In the genomic region with DNA sequence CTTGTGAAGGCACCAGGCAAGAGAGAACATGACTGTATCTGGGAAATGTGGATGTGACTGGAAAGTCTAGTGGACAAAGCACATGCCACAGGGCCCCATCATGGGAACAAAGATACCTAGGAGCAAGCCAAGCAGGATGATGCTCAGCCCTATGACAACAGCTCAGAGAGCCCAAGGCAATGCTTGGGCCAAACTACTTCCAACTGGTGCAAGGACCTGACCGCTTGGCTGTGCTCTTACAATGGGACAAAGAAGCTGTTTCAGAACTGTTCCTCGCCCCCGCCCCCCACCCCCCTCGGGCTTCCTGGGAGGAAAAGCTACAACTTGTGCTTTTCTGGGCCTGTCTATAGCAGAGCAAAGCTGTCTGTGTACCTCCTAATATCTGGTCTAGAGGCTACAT, we compare ENCODE assay signal across 13 mouse cellular contexts. TPM values are rescaled to one million over a fixed set of nuclear protein-coding genes. Genes with fewer than 3 reads are reported as not detected.
A peak's percentile ranks its signal among the peaks of the same experiment; 100 is the strongest.
DNase-seq lines count a peak whose midpoint lies in the region; ATAC-seq and TF ChIP-seq lines count a peak whose summit lies in the region.
"Had no signal": no experiment of that assay in that cellular context is flagged by ENCODE, and none has a peak within 500 bp of the region (broad histone marks: within the 10 kb centered on the region; RNA-seq: fewer than 3 reads in every experiment).

No protein-coding gene starts in this region.

- no peaks in the 10 kb centered on the region for H3K36me3 ChIP-seq in liver, adult 2 months (ENCODE audit: control insufficient read depth, insufficient read depth, low read length)
- H3K36me3 ChIP-seq in liver, embryonic 12.5 days = peaks cover 59% of the 10 kb centered on the region
- peaks cover 72% of the 10 kb centered on the region for H3K36me3 ChIP-seq in embryonic facial prominence, embryonic 10.5 days (replicated peaks)
- H3K36me3 ChIP-seq in limb, embryonic 13.5 days = peaks cover 34% of the 10 kb centered on the region

- H3K79me2 ChIP-seq in liver, adult 2 months (ENCODE audit: control insufficient read depth, insufficient read depth, low read length) = peaks cover 63% of the 10 kb centered on the region; the same call in 1 of the 2 replicates

- peak overlapping the region; percentile 36; the same call in 1 of the 2 replicates for H3K27ac ChIP-seq in liver, adult 2 months (replicated peaks; ENCODE audit: insufficient read depth, low read depth, low read length)
- H3K27ac ChIP-seq in liver, embryonic 12.5 days = no peak overlapping the region
- H3K27ac ChIP-seq in embryonic facial prominence, embryonic 10.5 days (replicated peaks) = peak overlapping the region; percentile 69
- H3K27ac ChIP-seq in limb, embryonic 13.5 days = 0 out of 2 replicates have a peak overlapping the region, but pooled peaks have one; percentile 66

- H3K4me3 ChIP-seq in liver, adult 2 months (ENCODE audit: insufficient read depth, low read depth, low read length) = no peak overlapping the region
- no peak overlapping the region for H3K4me3 ChIP-seq in liver, embryonic 12.5 days
- H3K4me3 ChIP-seq in embryonic facial prominence, embryonic 10.5 days = no peak overlapping the region
- no peak overlapping the region for H3K4me3 ChIP-seq in limb, embryonic 13.5 days

- 0 out of 2 replicates have a peak, but pooled peaks have one; percentile 17 for ATAC-seq in frontal cortex, adult (ENCODE audit: low TSS enrichment)
- no peak for ATAC-seq in liver, embryonic 12.5 days
- ATAC-seq in limb, embryonic 13.5 days (ENCODE audit: low FRiP score, low read depth) = no peak
- no peak for ATAC-seq in inflammation-experienced regulatory T-cells, adult 6 months
- ATAC-seq: activated CD4-positive, CD25-positive, alpha-beta regulatory T cell, adult 4 months had no signal

- no peaks in the 10 kb centered on the region for H3K9me3 ChIP-seq in liver, embryonic 12.5 days (replicated peaks)
- no peaks in the 10 kb centered on the region for H3K9me3 ChIP-seq in embryonic facial prominence, embryonic 10.5 days
- H3K9me3 ChIP-seq in limb, embryonic 13.5 days = no peaks in the 10 kb centered on the region

- H3K9ac ChIP-seq in liver, adult 2 months (ENCODE audit: low read depth, low read length) = no peak overlapping the region; the same call in 1 of the 2 replicates
- H3K9ac ChIP-seq in liver, embryonic 12.5 days = no peak overlapping the region
- no peak overlapping the region for H3K9ac ChIP-seq in limb, embryonic 13.5 days

- peaks cover 64% of the 10 kb centered on the region for H3K4me1 ChIP-seq in liver, adult 2 months (ENCODE audit: control insufficient read depth, insufficient read depth, low read length)
- H3K4me1 ChIP-seq in liver, embryonic 12.5 days = peaks cover 96% of the 10 kb centered on the region
- peaks cover 75% of the 10 kb centered on the region for H3K4me1 ChIP-seq in embryonic facial prominence, embryonic 10.5 days
- peaks cover 70% of the 10 kb centered on the region for H3K4me1 ChIP-seq in limb, embryonic 13.5 days

- H3K4me2 ChIP-seq in liver, embryonic 12.5 days = no peak overlapping the region
- no peak overlapping the region for H3K4me2 ChIP-seq in limb, embryonic 13.5 days (replicated peaks)

- TF ChIP-seq CTCF in liver, adult 2 months (IDR thresholded peaks at IDR 0.05; ENCODE audit: low read depth, low read length) = 0 out of 2 replicates have a peak, but pooled peaks have one; percentile 12

- no peak for TF ChIP-seq POLR2A in liver, adult 2 months (IDR thresholded peaks at IDR 0.05; ENCODE audit: extremely low read depth, insufficient read depth, low read length)

- DNase-seq in frontal cortex, postnatal 10 days (ENCODE audit: low spot score in 2 of 2) = no peak
- no peak for DNase-seq in liver, adult 2 months (ENCODE audit: extremely low read depth, low read depth, low spot score)
- DNase-seq in embryonic facial prominence, embryonic 10.5 days (ENCODE audit: low spot score) = peak; percentile 46
- DNase-seq in retina, embryonic 14.5 days (ENCODE audit: low spot score) = no peak
- DNase-seq: B cell, adult 2 months; cerebellum, postnatal 14 days; lung, postnatal 10 days had no signal

- 64% methylated on average over 4 of the region's 4 CpGs for WGBS in liver, adult 2 months
- 61% methylated on average over 4 of the region's 4 CpGs for WGBS in liver, embryonic 12.5 days (ENCODE audit: insufficient replicate concordance)
- 43% methylated on average over 4 of the region's 4 CpGs for WGBS in embryonic facial prominence, embryonic 10.5 days
- WGBS in limb, embryonic 13.5 days = 74% methylated on average over 4 of the region's 4 CpGs

- H3K27me3 ChIP-seq in liver, adult 2 months (ENCODE audit: control insufficient read depth, insufficient read depth, low read length) = no peaks in the 10 kb centered on the region
- H3K27me3 ChIP-seq in liver, embryonic 12.5 days (replicated peaks) = no peaks in the 10 kb centered on the region
- H3K27me3 ChIP-seq in embryonic facial prominence, embryonic 10.5 days (replicated peaks; ENCODE audit: low read depth, poor library complexity, severe bottlenecking) = no peaks in the 10 kb centered on the region
- no peaks in the 10 kb centered on the region for H3K27me3 ChIP-seq in limb, embryonic 13.5 days

RNA-seq across cellular contexts. Expression of gene Actn4, which starts 23.5 kb away (rescaled TPM):
- total RNA-seq in liver, adult 2 months (2014; rRNA removed) = 47.4 and 87.1 TPM in 2 replicates
- 125 and 145 TPM in 2 replicates for polyA plus RNA-seq in liver, adult 2 months (2012; rRNA removed)
- polyA plus RNA-seq in liver, embryonic 12.5 days (2016; fragmentation: Nextera tagmentation; extraction: Ambion mirVana) = 165 and 166 TPM in 2 replicates
- 260 and 269 TPM in 2 replicates for polyA plus RNA-seq in embryonic facial prominence, embryonic 10.5 days (2016; fragmentation: Nextera tagmentation; extraction: Ambion mirVana)
- 270 and 300 TPM in 2 replicates for polyA plus RNA-seq in limb, embryonic 13.5 days (2015; fragmentation: Nextera tagmentation; extraction: Ambion mirVana)
- 100 to 1,000 TPM in 1 of 3 experiments, 10 to 100 TPM in 2; 74.2 to 145 (median 93.4) TPM for polyA plus RNA-seq in inflammation-experienced regulatory T-cells, adult 6 months (2017; shearing (Covaris generic))

RNA-seq across cellular contexts. Expression of gene Eif3k, which starts 43.0 kb away (rescaled TPM):
- total RNA-seq in liver, adult 2 months (2014; rRNA removed) = 64.8 and 73.2 TPM in 2 replicates
- polyA plus RNA-seq in liver, adult 2 months (2012; rRNA removed) = 86.3 and 91.2 TPM in 2 replicates
- polyA plus RNA-seq in liver, embryonic 12.5 days (2016; fragmentation: Nextera tagmentation; extraction: Ambion mirVana) = 325 and 336 TPM in 2 replicates
- polyA plus RNA-seq in embryonic facial prominence, embryonic 10.5 days (2016; fragmentation: Nextera tagmentation; extraction: Ambion mirVana) = 444 and 454 TPM in 2 replicates
- polyA plus RNA-seq in limb, embryonic 13.5 days (2015; fragmentation: Nextera tagmentation; extraction: Ambion mirVana) = 422 and 454 TPM in 2 replicates
- 100 to 1,000 TPM; 441 to 670 (median 588) TPM for polyA plus RNA-seq in inflammation-experienced regulatory T-cells, adult 6 months (2017; shearing (Covaris generic))

RNA-seq across cellular contexts. Expression of gene Map4k1, which starts 43.2 kb away (rescaled TPM):
- total RNA-seq in liver, adult 2 months (2014; rRNA removed) = 0.18 and 0.54 TPM in 2 replicates
- polyA plus RNA-seq in liver, adult 2 months (2012; rRNA removed) = 1.2 and 1.5 TPM in 2 replicates
- polyA plus RNA-seq in liver, embryonic 12.5 days (2016; fragmentation: Nextera tagmentation; extraction: Ambion mirVana) = 33.3 and 35.0 TPM in 2 replicates
- polyA plus RNA-seq in embryonic facial prominence, embryonic 10.5 days (2016; fragmentation: Nextera tagmentation; extraction: Ambion mirVana) = 11.6 and 14.4 TPM in 2 replicates
- polyA plus RNA-seq in limb, embryonic 13.5 days (2015; fragmentation: Nextera tagmentation; extraction: Ambion mirVana) = 9.5 and 10.0 TPM in 2 replicates
- 100 to 1,000 TPM in 2 of 3 experiments, 10 to 100 TPM in 1; 98.7 to 130 (median 111) TPM for polyA plus RNA-seq in inflammation-experienced regulatory T-cells, adult 6 months (2017; shearing (Covaris generic))

RNA-seq across cellular contexts. Expression of gene Capn12, which starts 57.4 kb away (rescaled TPM):
- not detected in 2 replicates for total RNA-seq in liver, adult 2 months (2014; rRNA removed)
- 0.04 TPM in 1 of 2 replicates, not detected in the other for polyA plus RNA-seq in liver, adult 2 months (2012; rRNA removed)
- polyA plus RNA-seq in liver, embryonic 12.5 days (2016; fragmentation: Nextera tagmentation; extraction: Ambion mirVana) = 0.12 and 0.13 TPM in 2 replicates
- polyA plus RNA-seq in embryonic facial prominence, embryonic 10.5 days (2016; fragmentation: Nextera tagmentation; extraction: Ambion mirVana) = 0.44 and 0.55 TPM in 2 replicates
- polyA plus RNA-seq in limb, embryonic 13.5 days (2015; fragmentation: Nextera tagmentation; extraction: Ambion mirVana) = 0.94 and 0.97 TPM in 2 replicates
- under 1 TPM in 1 of 3 experiments, not detected in 2; 0.15 TPM for polyA plus RNA-seq in inflammation-experienced regulatory T-cells, adult 6 months (2017; shearing (Covaris generic))
- total RNA-seq: neutrophil, adult 5-6 weeks had no signal
